Mouse (Mus musculus) olfactory bulb, adult 2 months (tissue): ENCODE measurements around the gene Prkar2a.

ENCODE experiments used
- CTCF ChIP-seq: fragments of 200-500 bp; IDR thresholded peaks from 2 replicates; pipeline ENCODE4 v1.5.1; 2012; ENCODE audit warnings: low read depth, mild to moderate bottlenecking, low read length, moderate library complexity; ENCODE audit not compliant: insufficient read depth
- POLR2A ChIP-seq: fragments of 200-500 bp; IDR thresholded peaks from 2 replicates; pipeline ENCODE4 v1.6.1; 2012; ENCODE audit warnings: mild to moderate bottlenecking, low read depth, low read length, moderate library complexity; ENCODE audit not compliant: insufficient read depth

GRCm38 (mm10) chr9:108785416-108785815, 96.3 kb downstream of the Prkar2a start:
- no peak for TF ChIP-seq CTCF
- no peak for TF ChIP-seq POLR2A
